Mouse (Mus musculus) embryonic facial prominence, embryonic 10.5 days (tissue): Measurements from ENCODE around the gene B230118H07Rik. TPM values are rescaled to one million over a fixed set of nuclear protein-coding genes. Genes with fewer than 3 reads are reported as not detected.

Experiments
- DNase-seq: peaks from one replicate; pipeline ENCODE4 v3.0.0-alpha.2; 2017; ENCODE audit warnings: low spot score
- H3K27ac ChIP-seq: fragments of 300-500 bp; sonication (generic); replicated peaks from 2 replicates; pipeline ENCODE4 v1.5.1; 2016; ENCODE audit warnings: mild to moderate bottlenecking
- H3K27me3 ChIP-seq: fragments of 300-500 bp; sonication (generic); replicated peaks from 2 replicates; pipeline ENCODE4 v1.6.1; 2016; ENCODE audit warnings: low read depth, mild to moderate bottlenecking; ENCODE audit not compliant: poor library complexity, severe bottlenecking
- H3K36me3 ChIP-seq: fragments of 300-500 bp; sonication (generic); replicated peaks from 2 replicates; pipeline ENCODE4 v1.6.1; 2016; ENCODE audit warnings: mild to moderate bottlenecking, moderate library complexity
- H3K4me1 ChIP-seq: fragments of 300-500 bp; sonication (generic); 2 replicates; pipeline ENCODE4 v1.6.1; 2016
- H3K4me3 ChIP-seq: fragments of 300-500 bp; sonication (generic); 2 replicates; pipeline ENCODE4 v1.5.1; 2016; ENCODE audit warnings: mild to moderate bottlenecking, moderate library complexity
- H3K9me3 ChIP-seq: fragments of 300-500 bp; sonication (generic); 2 replicates; pipeline ENCODE4 v1.6.1; 2016; ENCODE audit warnings: mild to moderate bottlenecking
- WGBS: fragments of 180-500 bp; shearing (Covaris S2); methylation state at CpG from one replicate; pipeline ENCODE4 v1.1.7; 2016; 5-methylcytosine and 5-hydroxymethylcytosine counted together
- polyA plus RNA-seq: library from polyadenylated mRNA; unstranded; fragments of >200 nt; fragmentation: Nextera tagmentation; extraction: Ambion mirVana; gene quantifications from 2 replicates; pipeline ENCODE4 v1.2.1, GENCODE M21; 2016

B230118H07Rik gene
- 47.2 and 52.1 TPM in 2 replicates for polyA plus RNA-seq

DNA sequence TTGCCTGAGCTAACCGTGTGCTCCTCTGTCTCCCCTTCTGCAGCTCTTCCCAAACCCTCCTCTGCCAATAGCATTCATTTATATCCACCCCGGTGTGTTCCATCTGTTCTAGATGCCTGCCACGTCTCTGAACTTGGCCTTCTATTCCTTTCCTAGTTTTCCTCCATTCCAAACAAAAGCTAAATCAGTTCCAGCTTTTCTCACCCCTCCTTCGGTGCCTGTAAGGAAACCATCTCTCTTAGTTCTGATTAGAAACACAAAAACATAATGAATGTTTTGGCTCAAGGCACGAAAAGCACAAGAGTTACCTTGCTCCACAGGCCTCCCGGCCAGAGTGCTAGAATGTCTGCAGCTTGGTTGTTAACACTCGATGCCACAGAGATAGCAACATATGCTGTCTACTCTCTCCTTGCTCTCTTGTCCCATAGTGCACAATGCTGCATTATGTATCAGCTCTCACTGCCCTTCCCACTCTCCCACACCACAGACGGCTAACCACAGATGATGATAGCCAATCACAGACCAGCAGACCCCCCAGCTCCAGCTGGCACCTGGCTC, at the start of gene B230118H07Rik, which contains the start of gene Rag1:
Gene B230118H07Rik (minus strand): TSS at position 419 of the 558 bp plus-strand sequence.
Gene Rag1 (minus strand): TSS at position 388 of the 558 bp plus-strand sequence.
- H3K36me3 ChIP-seq: no peaks in the 10 kb centered on the region
- no peak within 1 kb of the TSS for H3K4me3 ChIP-seq
- DNase-seq: peak; percentile 11
- WGBS: 39% methylated on average over 8 of the region's 8 CpGs
- no peak within 1 kb of the TSS for H3K27ac ChIP-seq
- H3K9me3 ChIP-seq: no peaks in the 10 kb centered on the region
- H3K4me1 ChIP-seq: peaks cover 24% of the 10 kb centered on the region
- peaks cover 7% of the 10 kb centered on the region; the same call in 1 of the 2 replicates for H3K27me3 ChIP-seq

DNA sequence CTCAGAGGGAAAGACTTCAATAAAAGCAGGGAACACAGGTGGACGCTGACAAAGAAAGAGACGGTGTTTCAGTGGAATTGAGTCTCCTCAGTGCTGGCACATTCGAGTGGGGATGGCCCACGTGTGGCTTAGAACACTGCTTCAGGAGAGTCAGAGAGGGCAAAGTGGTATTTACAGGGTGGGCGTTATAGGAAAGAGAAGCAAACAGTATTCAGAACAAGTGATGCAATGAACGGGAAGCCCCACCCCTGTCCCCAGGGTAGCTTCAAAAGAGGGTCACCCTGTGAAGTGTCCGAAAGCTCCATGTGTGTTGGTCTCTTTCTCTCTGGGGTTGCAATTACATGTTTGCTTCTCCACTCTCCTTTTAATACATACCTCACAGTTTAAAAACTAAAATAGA, 46.3 kb upstream of the B230118H07Rik start:
- Histone ChIP-seq H3K27ac (no peak overlapping the region), H3K4me3 (no peak overlapping the region), H3K27me3 (no peaks in the 10 kb centered on the region), H3K4me1 (no peaks in the 10 kb centered on the region), H3K36me3 (peaks cover 73% of the 10 kb centered on the region), H3K9me3 (no peaks in the 10 kb centered on the region)
- 88% methylated on average over 7 of the region's 7 CpGs for WGBS
- no peak for DNase-seq

DNA sequence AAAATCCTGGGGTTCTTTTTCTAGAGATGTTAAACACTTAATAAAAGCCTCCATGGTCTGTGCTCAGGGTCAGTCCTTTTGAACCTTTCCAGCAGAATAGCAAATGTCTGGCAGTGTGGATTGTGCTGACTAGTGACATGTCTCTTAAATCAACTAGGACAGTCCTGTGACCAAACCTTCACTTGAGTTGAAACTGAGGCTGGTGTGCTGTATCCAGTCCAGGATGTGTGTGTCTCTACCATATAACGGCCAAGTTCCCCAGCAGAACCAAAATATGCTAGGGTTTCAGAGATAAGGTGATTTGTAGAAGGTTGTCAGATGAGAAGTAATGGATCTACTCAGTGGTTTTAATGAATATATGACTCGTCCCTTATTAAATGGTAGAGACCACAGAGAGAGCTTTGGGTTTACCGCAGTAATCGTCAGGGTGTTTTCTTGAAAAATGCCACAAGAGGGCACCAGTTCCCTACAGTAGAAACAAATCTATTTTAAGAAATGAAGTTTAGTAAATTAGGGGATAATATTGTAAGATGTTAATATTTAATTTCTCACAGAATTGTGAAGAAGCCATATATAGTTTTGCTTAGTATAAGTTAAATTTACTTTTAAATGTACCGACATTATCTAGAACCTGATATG, 44.4 kb upstream of the B230118H07Rik start:
- H3K4me1 ChIP-seq: no peaks in the 10 kb centered on the region
- no peak overlapping the region for H3K4me3 ChIP-seq
- H3K36me3 ChIP-seq: peaks cover 82% of the 10 kb centered on the region
- WGBS: 63% methylated on average over 5 of the region's 5 CpGs
- no peak for DNase-seq
- no peaks in the 10 kb centered on the region for H3K9me3 ChIP-seq
- no peaks in the 10 kb centered on the region for H3K27me3 ChIP-seq
- H3K27ac ChIP-seq: no peak overlapping the region

DNA sequence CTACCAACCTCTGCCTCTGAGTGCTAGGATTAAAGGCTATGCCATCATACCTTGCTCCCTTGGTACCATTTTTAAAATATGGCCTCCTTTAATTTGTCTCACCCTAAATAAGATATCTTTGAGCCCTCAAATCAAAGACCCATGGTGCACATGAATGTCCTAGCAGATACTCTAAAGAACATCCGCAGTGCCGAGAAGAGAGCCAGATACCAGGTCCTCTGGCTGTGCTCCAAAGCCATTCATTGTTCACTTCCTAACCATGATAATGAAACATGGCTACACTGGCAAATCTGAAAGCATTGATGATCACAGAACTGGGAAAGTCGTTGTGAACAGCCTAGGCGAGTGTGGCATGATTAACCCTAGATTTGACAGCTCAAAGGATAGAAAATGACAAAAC, 43.7 kb upstream of the B230118H07Rik start:
- WGBS: 80% methylated on average over 4 of the region's 4 CpGs
- no peaks in the 10 kb centered on the region for H3K9me3 ChIP-seq
- no peaks in the 10 kb centered on the region for H3K4me1 ChIP-seq
- no peak for DNase-seq
- no peak overlapping the region for H3K27ac ChIP-seq
- H3K36me3 ChIP-seq: peaks cover 79% of the 10 kb centered on the region
- no peak overlapping the region for H3K4me3 ChIP-seq
- H3K27me3 ChIP-seq: no peaks in the 10 kb centered on the region

DNA sequence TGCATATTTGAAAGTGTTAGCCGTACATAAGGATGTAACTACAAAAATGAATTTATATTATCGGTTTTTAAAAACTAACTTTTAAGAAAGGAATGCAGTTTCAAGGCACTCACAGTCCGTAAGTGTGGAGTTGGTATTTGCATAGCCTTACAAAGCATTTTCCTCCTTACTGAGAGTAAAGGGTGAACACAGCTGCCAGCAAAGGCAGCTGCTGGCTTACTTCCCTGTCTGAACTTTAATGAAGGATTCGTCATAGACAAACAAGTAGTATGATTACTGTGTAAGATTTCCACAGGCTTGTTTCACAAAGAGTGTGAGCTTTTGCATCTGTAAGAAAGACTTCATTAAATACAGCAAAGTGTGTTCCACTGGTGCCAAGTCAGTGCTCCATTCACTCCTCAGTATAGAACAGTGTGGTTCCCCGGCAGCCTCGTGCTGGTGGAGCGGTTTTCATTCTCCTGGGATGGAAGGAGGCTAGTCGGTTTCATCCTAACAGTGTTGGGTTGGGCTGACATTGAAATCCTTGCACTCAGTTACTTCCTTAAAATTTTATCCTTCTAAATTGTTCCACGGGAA, 41.0 kb upstream of the B230118H07Rik start:
- Histone ChIP-seq H3K4me1 (no peaks in the 10 kb centered on the region), H3K27me3 (no peaks in the 10 kb centered on the region), H3K36me3 (peaks cover 80% of the 10 kb centered on the region), H3K4me3 (no peak overlapping the region), H3K9me3 (no peaks in the 10 kb centered on the region), H3K27ac (no peak overlapping the region)
- WGBS: 93% methylated on average over 9 of the region's 9 CpGs
- DNase-seq: no peak

DNA sequence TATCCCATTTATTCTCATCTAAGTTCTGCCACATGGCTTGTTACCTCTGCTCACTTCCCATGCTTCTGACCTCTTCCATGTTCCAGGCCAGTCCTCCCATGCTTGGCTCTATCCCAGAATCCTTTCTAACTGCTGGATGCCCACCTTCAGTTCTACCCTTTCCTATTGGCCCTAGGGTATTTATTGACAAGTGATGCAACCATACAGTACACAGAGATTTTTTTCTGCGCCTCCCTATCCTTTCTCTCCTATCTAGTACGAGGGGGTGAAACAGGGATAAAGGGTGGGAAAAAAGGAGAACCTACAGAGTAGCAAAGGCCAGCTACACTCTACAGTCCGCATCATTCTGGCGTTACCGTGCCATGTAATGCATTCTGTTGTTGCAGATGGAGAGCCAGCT, 38.7 kb upstream of the B230118H07Rik start:
- Histone ChIP-seq H3K9me3 (no peaks in the 10 kb centered on the region), H3K36me3 (peaks cover 77% of the 10 kb centered on the region), H3K4me1 (no peaks in the 10 kb centered on the region), H3K27ac (no peak overlapping the region), H3K4me3 (no peak overlapping the region), H3K27me3 (no peaks in the 10 kb centered on the region)
- no peak for DNase-seq
- 94% methylated on average over 5 of the region's 5 CpGs for WGBS

DNA sequence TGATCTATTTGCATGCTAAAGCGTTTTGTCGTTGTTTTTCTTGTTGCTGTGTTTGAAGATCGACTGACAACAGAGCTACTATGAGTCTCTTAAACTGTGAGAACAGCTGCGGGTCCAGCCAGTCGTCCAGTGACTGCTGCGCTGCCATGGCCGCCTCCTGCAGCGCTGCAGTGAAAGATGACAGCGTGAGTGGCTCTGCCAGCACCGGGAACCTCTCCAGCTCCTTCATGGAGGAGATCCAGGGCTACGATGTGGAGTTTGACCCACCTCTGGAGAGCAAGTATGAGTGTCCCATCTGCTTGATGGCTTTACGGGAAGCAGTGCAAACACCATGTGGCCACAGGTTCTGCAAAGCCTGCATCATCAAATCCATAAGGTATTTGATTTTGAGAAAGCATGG, 35.1 kb upstream of the B230118H07Rik start:
- peaks cover 8% of the 10 kb centered on the region for H3K4me1 ChIP-seq
- H3K4me3 ChIP-seq: no peak overlapping the region
- H3K27ac ChIP-seq: no peak overlapping the region
- WGBS: 92% methylated on average over 12 of the region's 12 CpGs
- no peak for DNase-seq
- peaks cover 54% of the 10 kb centered on the region for H3K36me3 ChIP-seq
- no peaks in the 10 kb centered on the region for H3K27me3 ChIP-seq
- H3K9me3 ChIP-seq: no peaks in the 10 kb centered on the region

DNA sequence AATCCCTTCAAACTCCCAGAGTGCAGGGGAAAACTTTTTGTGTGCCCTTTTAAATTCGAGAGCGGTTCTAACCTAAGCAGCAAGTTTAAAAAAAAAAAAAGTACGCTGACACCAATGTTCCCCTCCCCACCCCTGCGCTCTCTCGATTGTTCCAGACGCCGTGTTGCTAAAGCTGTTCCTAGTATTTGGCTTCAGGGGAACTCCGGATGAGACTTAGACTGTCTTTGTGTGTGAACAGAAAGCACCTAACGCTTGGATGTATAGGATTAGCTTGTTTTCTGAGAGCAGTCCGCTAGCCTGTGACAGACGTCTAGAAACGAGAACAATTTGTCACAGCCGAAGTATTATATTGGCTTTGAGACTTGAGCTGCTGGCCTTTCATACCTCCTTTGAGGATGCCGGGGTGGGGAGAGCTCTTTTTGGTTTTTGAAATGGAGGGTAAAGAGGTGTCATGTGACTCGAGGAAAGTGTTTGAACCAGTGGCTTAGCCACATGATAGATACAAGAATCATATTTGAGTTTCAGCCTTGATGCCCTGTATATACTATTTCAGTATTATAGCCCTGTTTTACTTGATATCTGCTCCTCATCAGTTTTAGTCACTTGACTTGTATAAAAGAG, 29.9 kb upstream of the B230118H07Rik start:
- H3K27ac ChIP-seq: peak overlapping the region; percentile 90
- 5% methylated on average over 15 of the region's 15 CpGs for WGBS
- H3K36me3 ChIP-seq: peaks cover 9% of the 10 kb centered on the region
- peaks cover 12% of the 10 kb centered on the region for H3K4me1 ChIP-seq
- 0 out of 2 replicates have a peak, but pooled peaks cover 3% of the 10 kb centered on the region for H3K27me3 ChIP-seq
- peak; percentile 34 for DNase-seq
- H3K4me3 ChIP-seq: peak overlapping the region; percentile 99
- no peaks in the 10 kb centered on the region for H3K9me3 ChIP-seq

DNA sequence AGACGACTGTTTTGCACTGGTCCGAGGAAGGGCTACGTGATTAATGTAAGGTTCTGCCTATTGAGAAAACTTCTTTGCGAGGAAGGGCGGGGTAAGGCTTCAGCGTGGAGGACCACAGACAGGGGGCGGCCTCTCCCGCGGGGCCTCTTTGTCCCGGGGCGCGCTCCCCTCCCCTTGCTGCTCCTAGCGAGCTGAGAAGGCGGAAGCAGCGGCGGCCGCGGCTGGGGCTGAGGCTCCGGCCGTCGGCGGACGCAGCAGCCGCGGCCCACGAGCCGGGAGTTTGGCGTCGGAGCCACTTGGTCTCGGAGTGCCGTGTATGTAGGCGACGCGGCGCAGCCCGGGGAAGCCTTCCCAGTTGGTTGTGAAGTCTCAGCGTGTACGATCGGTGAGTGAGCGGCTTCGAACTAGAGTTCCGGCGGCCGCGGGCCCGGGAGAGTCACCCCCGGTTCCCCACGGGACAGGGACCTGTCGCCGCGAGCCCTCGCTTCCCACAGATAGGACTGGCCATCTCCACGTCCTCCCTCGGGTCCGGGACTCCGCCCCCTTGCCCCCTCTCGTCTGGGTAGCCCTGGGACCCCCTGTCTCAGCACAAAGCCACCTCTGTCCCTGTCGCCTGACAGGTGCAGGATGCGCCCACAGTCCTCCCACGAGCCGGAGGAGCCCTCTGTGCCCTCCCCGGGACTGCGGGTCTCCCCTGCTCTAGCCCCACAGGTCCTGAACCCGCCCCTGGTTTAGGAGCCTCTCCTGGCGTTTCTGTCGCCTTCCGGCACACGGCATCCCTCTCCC, 29.1 kb upstream of the B230118H07Rik start, which contains the start of gene Traf6:
Gene Traf6 (plus strand): TSS at position 194 of the 786 bp plus-strand sequence.
- Histone ChIP-seq H3K9me3 (no peaks in the 10 kb centered on the region), H3K27me3 (0 out of 2 replicates have a peak, but pooled peaks cover 3% of the 10 kb centered on the region), H3K27ac (peak within 1 kb of the TSS; percentile 90), H3K4me1 (peaks cover 12% of the 10 kb centered on the region), H3K4me3 (peak within 1 kb of the TSS; percentile 99), H3K36me3 (peaks cover 9% of the 10 kb centered on the region)
- DNase-seq: peak; percentile 92
- WGBS: under 1% methylated on average over 68 of the region's 68 CpGs

DNA sequence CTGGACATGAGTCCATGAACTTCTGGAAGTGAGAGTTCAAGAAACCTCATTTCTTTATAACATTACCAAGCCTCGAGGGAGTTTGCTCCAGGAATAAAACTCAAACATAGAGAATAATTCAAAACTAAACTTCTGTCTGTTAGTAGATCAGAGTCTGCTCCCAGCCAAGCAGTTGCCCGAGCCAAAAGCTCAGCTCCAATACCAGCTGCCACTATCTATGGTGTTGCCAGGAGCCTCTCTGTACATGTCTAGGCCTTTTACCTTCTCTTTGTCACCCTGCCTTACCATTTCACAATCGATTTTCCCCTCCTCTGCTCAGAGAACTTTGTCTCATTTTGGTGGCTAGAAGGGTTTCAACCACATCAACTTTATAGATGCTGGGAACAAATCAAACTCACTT, 24.2 kb upstream of the B230118H07Rik start:
- WGBS: 81% methylated on average over 3 of the region's 3 CpGs
- Histone ChIP-seq H3K4me3 (no peak overlapping the region), H3K4me1 (no peaks in the 10 kb centered on the region), H3K36me3 (no peaks in the 10 kb centered on the region), H3K27ac (no peak overlapping the region), H3K9me3 (no peaks in the 10 kb centered on the region), H3K27me3 (0 out of 2 replicates have a peak, but pooled peaks cover 3% of the 10 kb centered on the region)
- DNase-seq: no peak

DNA sequence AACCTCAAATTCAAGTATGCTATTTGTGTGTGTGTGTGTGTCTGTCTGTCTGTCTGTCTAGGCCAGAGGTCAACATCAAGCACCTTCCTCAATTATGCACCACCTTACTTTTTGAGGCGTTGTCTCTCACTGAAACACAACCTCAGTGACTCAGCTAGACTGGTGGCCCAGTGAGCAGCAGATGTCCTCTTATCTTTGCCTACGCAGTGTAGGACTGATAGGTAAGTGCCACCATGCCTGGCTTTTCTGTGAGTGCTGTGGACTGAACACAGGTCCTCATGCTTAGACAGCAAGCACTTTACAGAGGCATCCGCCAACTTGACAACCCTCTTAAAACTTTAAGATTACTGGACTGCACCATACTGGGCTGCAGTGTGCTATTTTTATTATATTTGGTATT, 19.4 kb upstream of the B230118H07Rik start:
- no peak overlapping the region for H3K27ac ChIP-seq

DNA sequence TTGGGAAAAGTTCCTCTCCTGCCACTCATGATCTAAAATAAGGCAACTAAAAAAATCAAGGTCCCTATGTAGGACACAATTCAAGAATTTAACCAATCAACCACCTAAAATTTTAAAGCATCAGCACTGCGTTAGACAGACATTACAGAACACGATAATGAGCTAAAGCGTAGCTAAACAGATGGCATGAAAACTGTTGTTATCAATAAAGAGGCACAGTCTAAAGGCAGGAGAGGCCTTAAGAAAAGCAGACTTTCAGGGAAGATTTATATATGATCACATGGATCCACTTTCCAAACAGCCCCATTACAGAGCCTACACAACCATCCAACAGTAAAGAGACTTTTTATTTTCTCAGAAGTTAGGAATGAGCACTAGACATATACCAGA, 16.4 kb upstream of the B230118H07Rik start:
- Histone ChIP-seq H3K27me3 (no peaks in the 10 kb centered on the region), H3K36me3 (no peaks in the 10 kb centered on the region), H3K4me3 (no peak overlapping the region), H3K4me1 (0 out of 2 replicates have a peak, but pooled peaks cover 3% of the 10 kb centered on the region), H3K9me3 (no peaks in the 10 kb centered on the region), H3K27ac (peak overlapping the region; percentile 69; the same call in 1 of the 2 replicates)
- whole genome bisulfite sequencing: 86% methylated on average over 3 of the region's 3 CpGs
- DNase-seq: no peak

More for the DNA sequence above, 19.4 kb upstream of the B230118H07Rik start:
- DNase-seq: no peak
- H3K4me1 ChIP-seq: 0 out of 2 replicates have a peak, but pooled peaks cover 3% of the 10 kb centered on the region
- no peak overlapping the region for H3K4me3 ChIP-seq
- WGBS: 90% methylated on average over 3 of the region's 3 CpGs
- H3K27me3 ChIP-seq: no peaks in the 10 kb centered on the region
- no peaks in the 10 kb centered on the region for H3K36me3 ChIP-seq
- H3K9me3 ChIP-seq: no peaks in the 10 kb centered on the region
